Mouse (Mus musculus): ENCODE data around the gene Xrcc5.

The Xrcc5 gene

GRCm38 (mm10) chr1:72399720-72400401 lies 92.6 kb downstream of the Xrcc5 start:
- DNase-seq (ENCODE audit: low spot score): no peak

DNA sequence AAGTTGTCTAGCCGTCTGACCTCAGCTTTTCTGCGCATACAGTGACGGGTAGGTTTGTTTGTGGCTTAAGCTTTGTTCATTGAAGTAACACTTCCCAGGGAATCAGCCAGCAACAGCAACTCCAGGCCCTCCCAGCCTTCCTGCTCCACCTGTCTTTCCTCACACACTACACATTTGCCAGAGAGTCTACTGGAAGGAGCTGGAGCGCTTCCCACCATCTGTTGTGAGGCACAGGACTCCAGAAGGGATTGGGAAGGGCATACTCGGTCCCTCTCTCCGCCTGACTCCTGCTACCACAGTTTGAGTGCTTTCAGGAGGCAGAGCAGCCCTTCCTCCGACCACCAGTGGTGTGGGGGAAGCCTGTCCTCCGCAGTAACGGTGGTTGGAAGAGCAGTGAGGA lies 93.4 kb downstream of the Xrcc5 start:
- DNase-seq (ENCODE audit: low spot score): no peak

- DNase-seq (ENCODE audit: low spot score): no peak
These were observed 94.3 kb downstream of the Xrcc5 start for GRCm38 (mm10) chr1:72401331-72402069.

DNA sequence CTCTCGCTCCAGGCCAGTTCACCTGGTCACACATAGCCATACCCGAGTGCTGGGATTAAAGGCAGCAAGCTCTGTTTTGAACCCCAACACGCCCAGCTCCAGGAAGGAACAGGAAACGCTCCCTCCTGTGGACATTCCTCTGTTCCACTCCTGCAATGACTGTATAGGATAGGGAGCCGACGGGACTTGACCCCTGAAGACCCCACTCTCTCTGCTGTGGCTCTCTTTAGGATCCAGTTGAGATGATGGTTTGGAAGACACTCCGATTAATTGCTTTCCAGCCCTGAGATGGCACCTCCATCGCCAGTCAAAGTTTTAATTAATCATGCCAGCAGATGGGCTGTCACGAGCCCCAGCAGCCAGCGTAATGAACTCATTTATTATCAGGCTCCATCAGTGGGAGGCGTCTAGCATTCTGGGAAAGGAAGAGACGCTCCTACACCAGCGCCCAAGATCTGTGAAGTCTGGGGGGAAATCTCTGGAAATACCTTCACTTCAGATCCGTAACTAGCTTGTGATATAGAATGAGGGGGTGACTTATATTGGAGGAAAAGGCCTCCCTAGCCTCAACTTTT lies 99.4 kb downstream of the Xrcc5 start:
- no peak for DNase-seq (ENCODE audit: low spot score)

- DNase-seq (ENCODE audit: low spot score): no peak
These were observed 102.7 kb downstream of the Xrcc5 start for GRCm38 (mm10) chr1:72409936-72410335.

GRCm38 (mm10) chr1:72411108-72411507 lies 103.9 kb downstream of the Xrcc5 start:
- DNase-seq (ENCODE audit: low spot score): no peak

DNA sequence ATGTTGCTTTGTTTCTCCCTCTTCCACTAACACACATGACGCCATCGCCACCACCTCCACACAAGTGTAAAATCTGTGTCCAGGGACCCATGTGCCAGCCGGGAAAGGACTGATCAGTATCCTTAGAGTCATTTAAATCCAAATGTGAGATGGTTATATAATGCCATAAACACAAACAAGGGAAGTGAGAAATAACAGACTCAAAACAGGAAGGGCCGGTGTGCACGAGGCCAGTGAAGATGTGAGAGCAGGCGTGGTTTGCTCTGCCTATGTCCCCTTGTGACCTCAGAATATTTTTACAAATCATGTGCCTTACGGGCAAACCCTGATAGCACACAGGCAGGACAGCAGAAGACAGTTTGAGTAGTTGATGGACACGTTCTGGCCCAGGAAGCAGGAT lies 106.0 kb downstream of the Xrcc5 start:
- no peak for DNase-seq (ENCODE audit: low spot score)

DNA sequence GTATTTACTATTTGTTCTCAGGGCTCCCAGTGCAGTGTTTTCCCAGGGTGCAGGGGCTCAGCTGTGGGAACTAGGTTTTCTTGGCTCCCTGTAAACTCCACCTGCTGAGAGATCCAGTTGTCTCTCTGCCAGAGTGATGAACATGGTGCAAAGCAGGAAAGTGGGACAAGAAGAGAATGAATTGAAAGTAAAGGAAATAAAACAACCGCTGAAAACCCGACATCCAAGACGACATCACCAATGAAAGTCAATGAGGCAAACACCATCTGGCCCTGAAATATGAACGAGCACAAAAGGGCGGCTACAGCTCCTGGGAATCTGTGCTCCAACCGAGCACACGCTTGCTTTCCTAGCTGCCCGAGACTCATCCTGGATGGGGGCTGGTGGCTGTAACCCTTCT lies 106.9 kb downstream of the Xrcc5 start:
- no peak for DNase-seq (ENCODE audit: low spot score)

GRCm38 (mm10) chr1:72414561-72415253 lies 107.5 kb downstream of the Xrcc5 start:
- DNase-seq (ENCODE audit: low spot score): no peak

GRCm38 (mm10) chr1:72418744-72419655 lies 111.8 kb downstream of the Xrcc5 start:
- DNase-seq (ENCODE audit: low spot score): no peak

- DNase-seq (ENCODE audit: low spot score): no peak
These were observed 113.0 kb downstream of the Xrcc5 start for GRCm38 (mm10) chr1:72420220-72420619.

DNA sequence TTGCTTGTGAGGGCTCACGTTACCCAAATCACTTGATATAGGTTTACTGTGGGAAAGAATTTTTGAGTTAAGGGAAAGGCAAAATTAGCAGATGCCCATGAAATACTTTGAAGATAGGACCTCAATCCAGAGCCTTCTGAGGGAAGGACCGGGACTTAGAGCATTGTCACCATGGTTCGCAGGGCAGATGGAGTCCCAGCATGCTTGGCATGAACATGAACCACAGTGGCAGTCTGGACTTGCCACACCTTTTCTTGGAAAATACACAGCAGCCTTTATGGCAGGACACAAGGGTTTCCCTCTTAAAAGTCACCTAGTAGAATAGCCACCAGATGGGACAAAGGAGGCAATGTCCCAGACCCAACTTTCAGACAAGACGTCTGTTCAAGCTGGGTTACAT lies 114.9 kb downstream of the Xrcc5 start:
- DNase-seq (ENCODE audit: low spot score): no peak

DNA sequence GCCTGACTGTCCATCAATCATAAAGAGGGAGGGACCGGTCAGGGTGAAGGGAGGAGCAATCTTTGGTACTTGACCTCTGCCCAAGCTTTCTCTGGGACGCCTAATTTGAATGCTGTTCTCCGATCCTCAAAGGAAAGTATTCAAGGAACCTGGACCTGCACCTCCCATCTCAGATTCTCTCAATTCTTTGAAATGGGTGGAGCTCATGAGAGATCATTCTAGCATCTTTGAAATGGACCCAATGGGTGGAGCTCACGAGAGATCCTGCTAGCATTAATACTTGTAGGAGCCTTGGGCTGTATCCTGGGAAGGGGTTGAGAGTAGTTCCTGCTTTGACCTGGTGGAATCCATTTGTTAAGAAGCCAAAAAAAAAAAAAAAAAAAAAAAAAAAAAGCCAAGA lies 119.2 kb downstream of the Xrcc5 start:
- no peak for DNase-seq (ENCODE audit: low spot score)

DNA sequence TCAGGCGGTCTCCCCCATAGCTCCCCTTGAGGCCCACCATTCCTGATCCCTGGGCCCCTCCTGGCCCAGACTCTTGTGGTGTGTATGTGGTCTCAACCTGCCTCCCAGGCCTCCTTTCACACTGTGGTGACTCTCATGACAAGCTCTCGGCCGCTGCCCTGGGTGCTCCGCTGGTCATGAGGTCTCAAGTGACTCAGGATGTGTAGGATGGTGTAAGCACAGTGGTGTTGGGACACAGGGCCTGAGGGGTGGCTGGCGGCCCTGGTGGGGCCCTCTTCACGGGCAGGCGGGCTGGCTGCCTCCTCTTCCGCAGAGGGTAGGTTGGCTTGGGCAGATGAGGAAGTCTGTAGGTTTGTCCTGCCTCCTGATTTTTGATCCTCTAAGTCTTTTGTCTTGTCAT lies 121.3 kb downstream of the Xrcc5 start:
- no peak for DNase-seq (ENCODE audit: low spot score)

DNA sequence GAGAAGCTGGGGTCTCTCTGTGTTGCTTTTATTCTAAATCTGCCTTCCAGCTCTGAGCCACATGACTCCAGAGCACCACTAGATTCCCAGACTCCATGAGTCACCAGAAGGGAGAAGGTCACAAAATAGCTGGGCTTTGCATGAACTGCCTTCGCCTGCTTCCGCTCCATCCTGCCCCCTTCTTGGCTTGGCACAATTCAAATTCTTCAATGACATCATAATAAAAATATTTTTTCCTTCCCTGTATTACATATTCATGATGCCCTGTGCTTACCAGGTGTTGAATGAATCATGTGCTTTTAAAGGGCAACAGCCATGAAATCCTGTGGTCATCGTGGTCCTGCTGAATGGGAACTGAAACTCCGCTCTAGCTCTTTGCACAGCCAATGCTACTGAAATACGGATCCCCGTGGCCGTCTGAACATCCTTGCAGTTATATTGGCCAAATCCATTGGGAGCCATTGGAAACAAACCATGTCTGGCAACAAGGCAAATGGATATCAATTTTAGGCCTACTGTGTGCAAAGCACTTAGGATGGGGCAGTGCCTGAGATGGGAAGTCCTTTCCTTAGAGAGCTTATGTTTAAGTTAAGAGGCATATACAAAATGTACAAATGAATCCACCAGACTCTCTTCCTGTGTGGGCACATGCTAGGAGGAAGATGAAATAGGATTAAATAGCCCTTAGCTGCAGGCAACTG lies 122.0 kb downstream of the Xrcc5 start:
- no peak for DNase-seq (ENCODE audit: low spot score)

GRCm38 (mm10) chr1:72432579-72432978 lies 125.4 kb downstream of the Xrcc5 start:
- DNase-seq (ENCODE audit: low spot score): no peak

GRCm38 (mm10) chr1:72434510-72434909 lies 127.3 kb downstream of the Xrcc5 start:
- no peak for DNase-seq (ENCODE audit: low spot score)

- DNase-seq (ENCODE audit: low spot score): no peak
These were observed 129.7 kb downstream of the Xrcc5 start for GRCm38 (mm10) chr1:72436967-72437366.

DNA sequence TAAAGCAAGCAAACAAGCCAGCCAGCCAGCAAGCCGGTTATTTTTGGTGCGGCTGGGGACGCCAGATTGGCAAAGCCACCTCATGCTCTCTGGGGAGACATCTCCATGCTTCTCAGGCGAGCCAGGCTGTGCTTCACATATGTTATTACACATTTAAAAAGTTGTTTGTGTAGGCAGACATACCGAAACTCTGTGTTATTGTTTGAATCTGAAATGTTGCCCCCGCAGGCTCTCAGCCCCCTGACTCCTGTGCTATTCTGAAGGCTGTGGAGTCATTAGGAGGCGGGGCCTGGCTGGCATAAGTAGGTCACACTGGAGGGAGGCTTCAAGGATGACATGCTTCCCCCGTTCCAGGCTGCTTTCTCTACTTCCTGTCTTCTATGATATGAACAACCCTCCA lies 131.9 kb downstream of the Xrcc5 start:
- peak; percentile 61 for DNase-seq (ENCODE audit: low spot score)

DNA sequence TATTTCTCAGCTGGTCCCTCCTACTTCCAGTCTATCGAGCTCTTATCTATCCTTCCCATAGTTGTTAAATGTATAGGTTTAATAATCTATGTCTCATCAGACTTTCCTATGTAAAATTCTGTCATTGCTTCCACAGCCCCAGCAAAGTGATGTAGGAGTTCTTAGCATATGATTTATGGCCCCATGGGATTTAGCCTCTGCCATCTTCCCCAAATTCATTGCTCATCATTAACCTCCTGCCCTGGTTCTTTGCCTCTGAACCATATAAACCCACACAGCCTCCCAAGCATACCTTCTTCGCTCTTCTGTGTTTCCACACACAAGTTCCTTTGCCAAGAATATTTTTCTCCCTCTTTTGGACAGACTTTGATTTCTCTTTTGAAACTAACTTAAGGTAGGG lies 135.5 kb downstream of the Xrcc5 start:
- DNase-seq (ENCODE audit: low spot score): no peak
